Mouse (Mus musculus) small intestine, adult 2 months (tissue): ENCODE results near the gene Pigq.

Source experiments
- CTCF ChIP-seq: fragments of 200-500 bp; IDR thresholded peaks from 2 replicates; pipeline ENCODE4 v1.5.1; 2012; ENCODE audit warnings: low read depth, mild to moderate bottlenecking, control low read depth, inconsistent platforms, low read length, moderate library complexity, mixed read lengths; ENCODE audit not compliant: insufficient replicate concordance, insufficient read length; ENCODE audit errors: extremely low read depth
- POLR2A ChIP-seq: fragments of 200-500 bp; IDR thresholded peaks from 2 replicates; pipeline ENCODE4 v1.6.1; 2012; ENCODE audit warnings: low read depth, mild to moderate bottlenecking, control low read depth, inconsistent platforms, low read length, moderate library complexity

DNA sequence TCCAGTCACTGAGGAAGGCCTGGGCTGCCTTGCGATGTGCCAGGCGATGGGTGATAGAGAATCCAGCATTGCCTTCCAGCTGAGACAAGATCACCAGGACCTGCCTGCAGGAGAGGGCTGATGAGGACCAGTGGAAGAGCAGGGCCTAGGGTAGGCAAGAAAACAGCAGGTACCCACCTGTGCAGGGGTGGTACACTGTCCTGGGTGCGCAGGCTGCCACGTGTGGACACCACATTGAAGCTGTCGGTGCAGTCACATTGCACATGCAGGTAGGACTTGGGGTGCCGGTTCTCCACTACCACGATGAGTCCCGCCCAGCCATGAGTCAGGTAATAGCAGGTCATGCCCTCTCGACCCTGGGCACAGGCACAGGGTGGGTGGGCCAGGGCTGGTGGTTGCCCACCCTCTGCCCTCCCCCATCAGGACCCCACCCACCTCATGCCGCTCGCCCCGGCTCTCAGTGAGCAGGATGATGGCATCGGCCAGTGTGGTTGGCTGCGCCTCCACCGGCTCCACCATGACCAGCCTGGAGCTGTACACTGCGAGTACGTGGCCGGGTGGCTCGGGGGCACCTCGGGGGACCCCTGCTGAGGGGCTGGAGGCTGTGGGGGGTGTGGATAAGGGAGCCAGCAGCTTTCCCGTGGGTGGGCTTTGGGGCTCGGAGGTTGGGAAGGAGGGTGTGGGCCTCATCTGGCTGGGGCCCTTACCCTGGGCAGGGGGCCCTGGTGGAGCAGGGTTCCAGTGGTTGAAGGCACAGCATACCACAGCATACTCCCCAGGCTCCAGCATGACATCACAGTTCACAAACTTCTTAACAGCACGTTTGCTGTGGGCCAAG, 15.1 kb upstream of the Pigq start:
- TF ChIP-seq CTCF, result no peak
- no peak for TF ChIP-seq POLR2A
